Mouse (Mus musculus): ENCODE measurements around the gene Socs1.
"Not testable (repeated sequence)": the region's sequence is repeated elsewhere in the genome, so short reads cannot be mapped to it uniquely, and the experiment has no call there.

Gene Socs1

GRCm38 (mm10) chr16:10785371-10786231 is at the start of gene Socs1:
Socs1 (minus strand) TSS chr16:10785536.
- DNase-seq (ENCODE audit: low read depth): peak; percentile 94

DNA sequence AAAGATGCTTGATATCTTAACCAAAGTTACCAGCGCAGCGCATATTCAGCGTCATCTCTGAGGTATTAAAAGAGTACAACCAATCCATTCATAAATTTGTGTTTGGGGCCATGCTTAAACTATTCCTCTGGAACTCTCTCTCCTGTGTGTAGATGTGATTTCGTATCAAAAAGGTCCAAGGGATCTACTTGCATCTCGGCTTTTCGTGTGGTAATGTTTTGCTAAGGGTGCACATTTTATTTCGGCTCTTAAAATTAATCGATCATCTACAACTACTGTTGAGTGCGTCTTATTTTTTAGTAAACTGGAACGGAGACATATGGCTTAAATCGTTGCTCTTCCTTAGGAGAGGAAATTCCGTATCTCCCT is 49.2 kb upstream of the Socs1 start:
- no peak for DNase-seq (ENCODE audit: low read depth)

DNA sequence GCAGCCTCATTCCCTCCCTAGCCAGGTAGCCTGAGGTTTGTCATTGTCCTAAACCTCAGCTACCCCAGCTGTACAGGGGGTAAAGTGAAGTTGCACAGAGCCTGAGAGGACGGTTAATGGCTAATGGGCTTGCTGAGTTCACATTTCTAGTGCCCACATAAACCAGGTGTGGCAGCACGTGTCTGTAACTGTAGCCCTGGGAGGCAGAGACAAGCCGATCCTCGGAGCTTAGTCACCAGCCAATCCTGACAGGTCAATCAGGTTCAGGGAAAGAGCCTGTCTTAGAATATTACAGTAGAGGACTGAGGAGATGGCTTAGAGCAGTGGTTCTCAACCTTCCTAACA is 43.1 kb upstream of the Socs1 start:
- no peak for DNase-seq (ENCODE audit: low read depth)

DNA sequence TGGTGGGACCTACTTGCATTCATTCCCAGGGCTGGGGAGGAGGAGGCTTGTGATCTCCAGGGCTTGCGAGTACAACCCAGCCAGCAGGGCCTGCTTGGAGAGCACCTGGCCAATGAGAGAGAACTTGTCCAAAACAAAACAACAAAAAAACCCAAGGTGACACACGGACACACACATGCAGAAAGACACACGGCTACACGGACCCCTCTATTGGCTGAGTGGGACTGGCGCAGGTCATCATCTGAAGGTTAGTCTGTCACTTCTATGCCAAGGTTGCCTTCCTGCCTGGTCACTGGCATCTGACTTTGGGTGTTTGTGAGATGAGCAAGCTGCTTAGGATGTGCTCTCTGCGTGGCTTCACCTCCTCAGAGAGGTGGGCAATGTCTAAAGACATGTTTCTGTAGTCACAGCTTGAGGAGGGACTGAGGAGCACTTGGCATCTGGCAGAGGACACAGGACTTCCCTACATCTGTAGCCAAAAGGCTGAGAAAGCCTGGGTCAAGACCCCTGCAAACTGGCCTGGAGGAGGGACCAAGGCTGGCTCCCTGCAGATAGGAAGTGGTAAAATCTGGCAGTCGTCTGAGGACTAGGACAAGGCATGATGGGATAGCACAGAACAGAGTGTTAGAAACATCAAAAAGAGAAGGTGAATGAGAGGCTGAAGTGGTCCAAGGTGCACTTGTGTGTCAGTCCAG is 42.6 kb upstream of the Socs1 start:
- no peak for DNase-seq (ENCODE audit: low read depth)

- DNase-seq (ENCODE audit: low read depth): no peak
Observed at GRCm38 (mm10) chr16:10827269-10827668, 41.9 kb upstream of the Socs1 start.

DNA sequence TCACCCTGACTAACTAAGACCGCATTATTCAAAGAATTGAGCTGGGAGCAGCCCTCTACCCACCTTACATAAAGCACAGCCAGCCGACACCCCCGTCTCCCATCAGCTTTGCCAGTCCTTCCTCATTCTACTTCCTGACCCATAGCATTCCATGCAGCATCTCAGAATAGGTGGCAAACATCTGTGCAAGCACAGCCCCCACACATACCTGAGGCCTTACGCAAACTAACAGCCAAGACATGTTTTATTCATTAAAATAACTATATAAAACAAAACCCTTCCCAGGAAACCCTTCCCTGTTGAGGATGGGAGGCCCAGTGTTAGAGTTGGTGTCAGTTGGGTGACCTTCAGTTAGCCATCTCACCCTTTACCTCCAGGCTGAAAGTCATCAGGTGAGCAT is 40.5 kb upstream of the Socs1 start:
- DNase-seq (ENCODE audit: low read depth): no peak

DNA sequence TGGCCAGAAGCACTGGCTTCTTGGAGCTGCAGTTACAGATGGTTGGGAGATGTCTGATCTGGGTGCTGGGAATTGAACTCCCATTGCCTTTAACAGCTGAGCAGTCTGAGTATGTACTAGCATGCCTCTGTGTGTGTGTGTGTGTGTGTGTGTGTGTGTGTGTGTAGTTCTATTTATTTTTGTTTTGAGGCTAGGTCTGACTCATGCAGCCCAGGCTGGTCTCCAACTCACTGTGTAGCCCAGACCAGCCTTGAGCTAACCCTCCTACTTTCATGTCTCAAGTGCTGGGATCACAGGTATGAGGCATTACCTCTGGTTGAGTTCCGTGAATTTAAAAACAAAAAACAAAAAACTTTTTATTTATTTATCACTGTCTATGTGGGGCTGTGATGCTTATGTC is 39.2 kb upstream of the Socs1 start:
- no peak for DNase-seq (ENCODE audit: low read depth)

GRCm38 (mm10) chr16:10821387-10821786 is 36.1 kb upstream of the Socs1 start:
- no peak for DNase-seq (ENCODE audit: low read depth)

- DNase-seq (ENCODE audit: low read depth): no peak
Observed at GRCm38 (mm10) chr16:10819966-10820365, 34.6 kb upstream of the Socs1 start.

GRCm38 (mm10) chr16:10818579-10819135 is 33.3 kb upstream of the Socs1 start:
- no peak for DNase-seq (ENCODE audit: low read depth)

DNA sequence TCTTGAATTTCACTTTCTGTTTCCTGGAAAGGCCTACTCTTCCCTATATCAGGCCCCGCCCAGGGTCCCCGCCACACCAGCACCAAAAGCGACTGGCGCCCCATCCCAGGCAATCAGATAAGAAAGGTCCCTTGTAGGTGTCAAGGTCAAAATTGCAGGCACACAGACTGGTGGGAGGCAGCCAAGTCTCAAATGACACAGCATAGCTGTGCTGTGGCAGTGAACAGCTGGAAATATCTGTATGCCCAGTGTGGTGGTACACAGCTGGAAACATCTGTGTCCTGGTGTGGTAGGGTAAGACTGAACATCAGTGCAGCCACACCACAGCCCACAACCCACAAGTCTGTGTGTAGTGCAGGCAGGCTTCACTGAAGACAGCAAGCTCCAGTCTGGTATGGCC is 29.5 kb upstream of the Socs1 start:
- DNase-seq (ENCODE audit: low read depth): peak; percentile 85

DNA sequence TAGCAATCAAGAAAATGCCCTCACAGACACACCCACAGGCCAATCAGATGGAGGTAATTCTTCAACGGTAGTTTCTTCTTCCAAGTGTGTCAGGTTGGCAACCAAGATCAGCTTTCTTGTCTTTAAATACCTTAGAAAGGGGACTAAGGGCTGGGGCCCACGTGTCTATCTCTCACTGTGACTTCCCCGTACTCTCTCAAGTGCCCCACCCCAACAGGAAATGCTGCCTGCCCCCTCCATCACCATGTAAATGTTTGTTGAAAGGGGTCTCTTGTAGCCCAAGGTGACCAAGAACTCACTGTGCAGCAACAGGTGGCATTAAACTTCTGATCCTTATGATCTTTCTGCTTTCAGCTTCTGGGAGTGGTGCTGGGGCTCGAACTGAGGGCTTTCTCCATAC is 28.4 kb upstream of the Socs1 start:
- no peak for DNase-seq (ENCODE audit: low read depth)

DNA sequence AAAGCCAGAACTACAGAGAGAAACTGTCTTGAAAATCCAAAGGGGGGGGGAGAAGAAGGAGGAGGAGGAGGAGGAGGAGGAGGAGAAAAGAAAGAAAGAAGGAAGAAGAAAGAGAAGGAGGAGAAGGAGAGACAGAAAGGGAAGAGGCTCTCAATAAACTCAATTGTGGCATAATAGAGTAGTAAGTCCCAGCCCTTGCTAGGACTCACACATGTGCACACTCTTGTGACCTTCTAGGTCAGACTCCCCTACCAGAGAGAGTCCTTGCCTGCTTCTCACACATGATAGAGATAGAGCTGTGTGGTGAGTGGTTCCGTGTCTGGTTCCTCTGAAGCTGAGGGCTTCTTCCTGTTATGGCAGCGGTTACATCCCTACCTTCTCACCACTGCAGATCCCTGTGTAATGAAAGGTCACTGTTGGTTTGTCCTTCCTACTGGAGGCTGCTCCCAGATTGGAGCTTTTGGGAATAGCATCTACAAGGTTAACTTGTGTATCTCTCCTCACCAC is 27.6 kb upstream of the Socs1 start, which contains the start of gene Gm11172:
Gene Gm11172 (plus strand): TSS at position 51 of the 507 bp plus-strand sequence.
- no peak for DNase-seq (ENCODE audit: low read depth)

DNA sequence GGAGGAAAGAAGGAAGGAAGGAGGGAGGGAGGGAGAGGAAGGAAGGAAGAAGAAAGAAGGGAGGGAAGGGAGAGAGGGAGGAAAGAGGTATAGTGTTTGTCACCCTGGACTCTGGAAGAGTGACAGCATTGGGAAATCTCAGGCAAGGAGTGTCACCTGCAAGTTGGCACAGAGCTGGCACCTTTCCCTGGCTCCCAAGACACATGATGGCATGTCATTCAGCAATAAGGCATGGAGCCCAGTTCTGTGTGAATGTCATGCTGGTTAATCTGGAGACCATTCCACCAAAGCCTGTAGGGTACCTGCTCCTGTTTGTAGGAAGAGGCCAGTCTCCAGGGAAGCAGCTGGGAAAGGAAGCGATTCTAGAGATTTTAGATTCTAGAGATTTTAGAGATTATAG is 25.0 kb upstream of the Socs1 start:
- DNase-seq (ENCODE audit: low read depth): no peak

- no peak for DNase-seq (ENCODE audit: low read depth)
Observed at GRCm38 (mm10) chr16:10805789-10806527, 20.6 kb upstream of the Socs1 start, which contains the start of gene Prm1. Prm1 (minus strand) TSS chr16:10805839.

DNA sequence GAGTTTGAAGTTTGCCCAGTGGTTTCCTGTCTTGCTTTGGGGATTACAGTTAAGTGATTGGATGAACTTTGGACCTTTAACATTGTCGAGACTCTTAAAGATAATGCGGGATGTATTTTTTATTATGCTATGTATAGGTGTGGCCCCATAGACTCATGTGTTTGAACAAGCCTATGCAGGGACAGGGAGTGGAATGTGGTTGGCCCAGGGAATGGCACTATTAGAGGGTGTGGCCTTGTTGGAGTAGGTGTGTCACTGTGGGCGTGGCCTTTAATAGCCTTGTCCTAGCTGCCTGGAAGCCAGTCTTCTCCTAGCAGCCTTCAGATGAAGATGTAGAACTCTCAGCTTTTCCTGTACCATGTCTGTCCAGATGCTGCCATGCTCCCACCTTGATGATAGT is 17.1 kb upstream of the Socs1 start:
- DNase-seq (ENCODE audit: low read depth): not testable (repeated sequence)

GRCm38 (mm10) chr16:10796034-10796433 is 10.7 kb upstream of the Socs1 start, which contains the start of gene Prm2:
Prm2 (minus strand) TSS chr16:10796134.
- DNase-seq (ENCODE audit: low read depth): no peak

- no peak for DNase-seq (ENCODE audit: low read depth)
Observed at GRCm38 (mm10) chr16:10790702-10791101, 5.4 kb upstream of the Socs1 start, which contains the start of gene Prm3. Prm3 (minus strand) TSS chr16:10790914.

GRCm38 (mm10) chr16:10788866-10789265 is 3.5 kb upstream of the Socs1 start:
- DNase-seq (ENCODE audit: low read depth): no peak

- no peak for DNase-seq (ENCODE audit: low read depth)
Observed at GRCm38 (mm10) chr16:10788271-10788670, 2.9 kb upstream of the Socs1 start, which contains the start of gene Tnp2. Tnp2 (minus strand) TSS chr16:10788660.

GRCm38 (mm10) chr16:10787548-10788058 is 2.3 kb upstream of the Socs1 start:
- no peak for DNase-seq (ENCODE audit: low read depth)
